In the genomic region with DNA sequence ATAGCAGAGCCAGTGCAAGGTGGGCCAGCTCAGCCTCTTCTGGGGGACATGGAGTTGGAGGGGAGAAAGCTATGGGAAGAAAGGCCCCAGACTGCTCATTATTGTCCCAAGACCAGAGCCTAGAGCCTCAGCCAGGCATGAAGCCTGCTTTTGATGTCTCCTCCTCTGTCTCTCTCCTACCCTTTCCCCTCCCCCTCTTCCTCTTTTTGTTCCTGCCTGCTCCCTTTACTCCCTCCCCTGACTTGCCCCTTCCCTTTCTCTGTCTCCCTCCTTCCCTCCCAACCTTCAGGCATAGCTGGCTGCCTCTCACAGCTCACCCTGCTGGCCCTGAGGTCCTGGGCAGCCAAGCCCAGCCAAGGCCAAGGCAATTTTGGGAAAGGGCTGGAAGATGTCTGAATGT, we compare ENCODE assay signal across 15 mouse cellular contexts. TPM values are rescaled to one million over a fixed set of nuclear protein-coding genes. Genes with fewer than 3 reads are reported as not detected.
DNase-seq lines count a peak whose midpoint lies in the region; ATAC-seq and TF ChIP-seq lines count a peak whose summit lies in the region.
"Had no signal": no experiment of that assay in that cellular context is flagged by ENCODE, and none has a peak within 500 bp of the region (broad histone marks: within the 10 kb centered on the region; RNA-seq: fewer than 3 reads in every experiment).

No protein-coding gene starts in this region.

- H3K9me3 ChIP-seq in forebrain, embryonic 11.5 days (ENCODE audit: control insufficient read depth, low read length) = no peaks in the 10 kb centered on the region
- no peaks in the 10 kb centered on the region for H3K9me3 ChIP-seq in forebrain, embryonic 16.5 days (ENCODE audit: control insufficient read depth, low read length)
- H3K9me3 ChIP-seq in lung, postnatal 0 days (ENCODE audit: low read length) = no peaks in the 10 kb centered on the region
- H3K9me3 ChIP-seq in hindbrain, embryonic 13.5 days = no peaks in the 10 kb centered on the region
- H3K9me3 ChIP-seq: midbrain, embryonic 15.5 days had no signal

- no peak overlapping the region for H3K4me2 ChIP-seq in forebrain, embryonic 11.5 days (ENCODE audit: low read depth, low read length, severe bottlenecking)
- no peak overlapping the region for H3K4me2 ChIP-seq in forebrain, embryonic 16.5 days (ENCODE audit: low read length)
- H3K4me2 ChIP-seq in lung, postnatal 0 days (replicated peaks; ENCODE audit: low read depth, low read length) = no peak overlapping the region
- H3K4me2 ChIP-seq in hindbrain, embryonic 13.5 days = no peak overlapping the region
- H3K4me2 ChIP-seq: midbrain, embryonic 15.5 days had no signal

- no peak for ATAC-seq in forebrain, embryonic 11.5 days (replicated peaks; ENCODE audit: low FRiP score)
- ATAC-seq in forebrain, embryonic 16.5 days = no peak
- ATAC-seq in lung, postnatal 0 days = no peak
- peak; percentile 73 for ATAC-seq in common myeloid progenitor, adult 5-6 weeks (replicated peaks; ENCODE audit: low read depth, poor library complexity, severe bottlenecking)
- no peak for ATAC-seq in hindbrain, embryonic 13.5 days (ENCODE audit: low FRiP score)
- ATAC-seq: midbrain, embryonic 15.5 days had no signal

- H3K4me3 ChIP-seq in forebrain, embryonic 11.5 days (ENCODE audit: low read depth, low read length) = no peak overlapping the region
- H3K4me3 ChIP-seq in forebrain, embryonic 16.5 days (replicated peaks; ENCODE audit: low read length) = no peak overlapping the region
- no peak overlapping the region for H3K4me3 ChIP-seq in lung, postnatal 0 days (ENCODE audit: low read depth, low read length)
- no peak overlapping the region for H3K4me3 ChIP-seq in hindbrain, embryonic 13.5 days
- H3K4me3 ChIP-seq: midbrain, embryonic 15.5 days had no signal

- 0 out of 2 replicates have a peak, but pooled peaks have one; percentile 6 for TF ChIP-seq CTCF in lung, postnatal 0 days (IDR thresholded peaks at IDR 0.05)

- H3K27ac ChIP-seq in forebrain, embryonic 11.5 days (ENCODE audit: low read depth, low read length) = no peak overlapping the region
- no peak overlapping the region for H3K27ac ChIP-seq in forebrain, embryonic 16.5 days (ENCODE audit: low read length)
- H3K27ac ChIP-seq in lung, postnatal 0 days (ENCODE audit: low read length) = no peak overlapping the region
- peak overlapping the region; percentile 10; the same call in 1 of the 2 replicates for H3K27ac ChIP-seq in hindbrain, embryonic 13.5 days
- H3K27ac ChIP-seq: midbrain, embryonic 15.5 days had no signal

- no peak overlapping the region for H3K9ac ChIP-seq in forebrain, embryonic 11.5 days (ENCODE audit: low read length)
- no peak overlapping the region for H3K9ac ChIP-seq in forebrain, embryonic 16.5 days (replicated peaks; ENCODE audit: low read depth, low read length)
- no peak overlapping the region for H3K9ac ChIP-seq in lung, postnatal 0 days (replicated peaks; ENCODE audit: low read depth)
- H3K9ac ChIP-seq in hindbrain, embryonic 13.5 days = no peak overlapping the region
- H3K9ac ChIP-seq: midbrain, embryonic 15.5 days had no signal

- no peak for TF ChIP-seq EP300 in lung, postnatal 0 days (IDR thresholded peaks at IDR 0.05)

- H3K4me1 ChIP-seq in forebrain, embryonic 11.5 days (replicated peaks; ENCODE audit: control insufficient read depth, insufficient read depth, low read length) = peaks cover 8% of the 10 kb centered on the region
- peaks cover 6% of the 10 kb centered on the region; the same call in 1 of the 2 replicates for H3K4me1 ChIP-seq in forebrain, embryonic 16.5 days (replicated peaks; ENCODE audit: control insufficient read depth, insufficient read depth, low read length)
- no peaks in the 10 kb centered on the region for H3K4me1 ChIP-seq in lung, postnatal 0 days (ENCODE audit: insufficient read depth, low read depth, low read length)
- peaks cover 38% of the 10 kb centered on the region for H3K4me1 ChIP-seq in hindbrain, embryonic 13.5 days (replicated peaks)

- no peaks in the 10 kb centered on the region for H3K27me3 ChIP-seq in forebrain, embryonic 11.5 days (ENCODE audit: control insufficient read depth, insufficient read depth, low read length)
- 0 out of 2 replicates have a peak, but pooled peaks cover 2% of the 10 kb centered on the region for H3K27me3 ChIP-seq in forebrain, embryonic 16.5 days (replicated peaks; ENCODE audit: control insufficient read depth, insufficient read depth, low read length)
- H3K27me3 ChIP-seq in lung, postnatal 0 days (replicated peaks; ENCODE audit: insufficient read depth, low read length) = no peaks in the 10 kb centered on the region
- H3K27me3 ChIP-seq in hindbrain, embryonic 13.5 days = peaks cover 23% of the 10 kb centered on the region

- peak; percentile 46 for DNase-seq in forebrain, embryonic 11.5 days (ENCODE audit: low spot score)
- no peak for DNase-seq in lung, postnatal 0 days (ENCODE audit: low spot score)
- no peak for DNase-seq in lung, adult 18-20 months
- DNase-seq in thymus, postnatal 14 days = no peak
- no peak for DNase-seq in heart, adult 18-20 months
- DNase-seq: adrenal gland, postnatal 25 days; cerebellum, adult 9-11 months; heart, postnatal 4 days; kidney, adult 18-20 months; lung, postnatal 10 days; thymus, adult 18-20 months had no signal

- no peaks in the 10 kb centered on the region for H3K36me3 ChIP-seq in forebrain, embryonic 11.5 days (ENCODE audit: control insufficient read depth, insufficient read depth, low read length)
- no peaks in the 10 kb centered on the region for H3K36me3 ChIP-seq in forebrain, embryonic 16.5 days (ENCODE audit: control insufficient read depth, insufficient read depth)
- H3K36me3 ChIP-seq in lung, postnatal 0 days (ENCODE audit: insufficient read depth, low read length) = no peaks in the 10 kb centered on the region
- H3K36me3 ChIP-seq in hindbrain, embryonic 13.5 days = no peaks in the 10 kb centered on the region
- H3K36me3 ChIP-seq: midbrain, embryonic 15.5 days had no signal

RNA-seq across cellular contexts. Expression of a gene that starts 24.1 kb away (rescaled TPM):
- 0.84 and 1.2 TPM in 2 replicates for polyA plus RNA-seq in forebrain, embryonic 11.5 days (2014; fragmentation: Nextera tagmentation; extraction: Ambion mirVana)
- 3.6 and 6.2 TPM in 2 replicates for polyA plus RNA-seq in forebrain, embryonic 16.5 days (2015; fragmentation: Nextera tagmentation; extraction: Ambion mirVana)
- 2.6 and 7.7 TPM in 2 replicates for polyA plus RNA-seq in lung, postnatal 0 days (2015; fragmentation: Nextera tagmentation; extraction: Ambion mirVana)
- total RNA-seq in common myeloid progenitor, adult 5-6 weeks (2017) = not detected in 2 replicates
- 55.5 and 62.8 TPM in 2 replicates for polyA plus RNA-seq in hindbrain, embryonic 13.5 days (2015; fragmentation: Nextera tagmentation; extraction: Ambion mirVana)
- total RNA-seq in heart, adult 18-20 months (2021) = 1 to 10 TPM; 2.7 to 3.8 TPM
